Mouse (Mus musculus) liver, embryonic 14.5 days (tissue): ENCODE data around the gene Il4. TPM values are rescaled to one million over a fixed set of nuclear protein-coding genes. Genes with fewer than 3 reads are reported as not detected.

Source experiments
- polyA plus RNA-seq, 2 experiments: library from polyadenylated mRNA; depleted of rRNA in 1 of 2; stranded (reverse) in 1 of 2; unstranded in 1 of 2; fragments of >200 nt; fragmentation: Nextera tagmentation in 1 of 2; extraction: Ambion mirVana in 1 of 2; gene quantifications; 2 replicates each; pipeline versions ENCODE4 v1.2.1 to v1.2.3; 2012 to 2014

Il4 gene
- polyA plus RNA-seq, 2 experiments: 0.26 to 0.61 TPM

Other genes starting within 250 kb of the Il4 start
- gene Leap2, start 195.5 kb downstream of the Il4 start, polyA plus RNA-seq (2012; rRNA removed): 11.6 and 16.3 TPM in 2 replicates
- 40.7 and 42.7 TPM in 2 replicates for gene Leap2, start 195.5 kb downstream of the Il4 start, polyA plus RNA-seq (2014; fragmentation: Nextera tagmentation; extraction: Ambion mirVana)
- gene Uqcrq, start 187.8 kb downstream of the Il4 start, polyA plus RNA-seq (2012; rRNA removed): 117 and 237 TPM in 2 replicates
- gene Uqcrq, start 187.8 kb downstream of the Il4 start, polyA plus RNA-seq (2014; fragmentation: Nextera tagmentation; extraction: Ambion mirVana): 631 and 677 TPM in 2 replicates
- 0.12 and 0.24 TPM in 2 replicates for gene Gdf9, start 187.6 kb downstream of the Il4 start, polyA plus RNA-seq (2012; rRNA removed)
- 0.25 and 0.41 TPM in 2 replicates for gene Gdf9, start 187.6 kb downstream of the Il4 start, polyA plus RNA-seq (2014; fragmentation: Nextera tagmentation; extraction: Ambion mirVana)
- 0.15 and 0.19 TPM in 2 replicates for gene Gm10447, start 161.6 kb downstream of the Il4 start, polyA plus RNA-seq (2012; rRNA removed)
- gene Gm10447, start 161.6 kb downstream of the Il4 start, polyA plus RNA-seq (2014; fragmentation: Nextera tagmentation; extraction: Ambion mirVana): not detected in 2 replicates
- gene Shroom1, start 161.5 kb downstream of the Il4 start, polyA plus RNA-seq (2012; rRNA removed): 1.5 and 1.7 TPM in 2 replicates
- gene Shroom1, start 161.5 kb downstream of the Il4 start, polyA plus RNA-seq (2014; fragmentation: Nextera tagmentation; extraction: Ambion mirVana): 1.6 and 1.7 TPM in 2 replicates
- not detected in 2 replicates for gene Gm9837, start 148.2 kb downstream of the Il4 start, polyA plus RNA-seq (2012; rRNA removed)
- not detected in 2 replicates for gene Gm9837, start 148.2 kb downstream of the Il4 start, polyA plus RNA-seq (2014; fragmentation: Nextera tagmentation; extraction: Ambion mirVana)
- gene Gm9945, start 138.5 kb downstream of the Il4 start, polyA plus RNA-seq (2012; rRNA removed): 0.10 and 0.27 TPM in 2 replicates
- 0.46 and 0.56 TPM in 2 replicates for gene Gm9945, start 138.5 kb downstream of the Il4 start, polyA plus RNA-seq (2014; fragmentation: Nextera tagmentation; extraction: Ambion mirVana)
- 15.4 and 15.5 TPM in 2 replicates for gene Sowaha, start 138.4 kb downstream of the Il4 start, polyA plus RNA-seq (2012; rRNA removed)
- 13.1 and 13.8 TPM in 2 replicates for gene Sowaha, start 138.4 kb downstream of the Il4 start, polyA plus RNA-seq (2014; fragmentation: Nextera tagmentation; extraction: Ambion mirVana)
- gene Sept8, start 99.4 kb downstream of the Il4 start, polyA plus RNA-seq (2012; rRNA removed): 25.4 and 33.1 TPM in 2 replicates
- 18.3 and 21.5 TPM in 2 replicates for gene Sept8, start 99.4 kb downstream of the Il4 start, polyA plus RNA-seq (2014; fragmentation: Nextera tagmentation; extraction: Ambion mirVana)
- gene Kif3a, start 51.3 kb downstream of the Il4 start, polyA plus RNA-seq (2012; rRNA removed): 2.1 and 3.3 TPM in 2 replicates
- 6.4 and 7.7 TPM in 2 replicates for gene Kif3a, start 51.3 kb downstream of the Il4 start, polyA plus RNA-seq (2014; fragmentation: Nextera tagmentation; extraction: Ambion mirVana)
- 0.04 TPM in 1 of 2 replicates, not detected in the other for gene Il13, start 16.0 kb upstream of the Il4 start, polyA plus RNA-seq (2012; rRNA removed)
- not detected in 2 replicates for gene Il13, start 16.0 kb upstream of the Il4 start, polyA plus RNA-seq (2014; fragmentation: Nextera tagmentation; extraction: Ambion mirVana)
- 3.1 and 5.1 TPM in 2 replicates for gene Rad50, start 88.7 kb upstream of the Il4 start, polyA plus RNA-seq (2012; rRNA removed)
- gene Rad50, start 88.7 kb upstream of the Il4 start, polyA plus RNA-seq (2014; fragmentation: Nextera tagmentation; extraction: Ambion mirVana): 10.0 and 10.3 TPM in 2 replicates
- gene Il5, start 102.1 kb upstream of the Il4 start, polyA plus RNA-seq (2012; rRNA removed): not detected in 2 replicates
- not detected in 2 replicates for gene Il5, start 102.1 kb upstream of the Il4 start, polyA plus RNA-seq (2014; fragmentation: Nextera tagmentation; extraction: Ambion mirVana)
- gene Irf1, start 151.3 kb upstream of the Il4 start, polyA plus RNA-seq (2012; rRNA removed): 5.0 and 8.1 TPM in 2 replicates
- 5.4 and 9.1 TPM in 2 replicates for gene Irf1, start 151.3 kb upstream of the Il4 start, polyA plus RNA-seq (2014; fragmentation: Nextera tagmentation; extraction: Ambion mirVana)
- not detected in 2 replicates for gene Gm17334, start 154.5 kb upstream of the Il4 start, polyA plus RNA-seq (2012; rRNA removed)
- gene Gm17334, start 154.5 kb upstream of the Il4 start, polyA plus RNA-seq (2014; fragmentation: Nextera tagmentation; extraction: Ambion mirVana): not detected in 2 replicates
- gene Gm12216, start 240.6 kb upstream of the Il4 start, polyA plus RNA-seq (2012; rRNA removed): 0.15 TPM in 1 of 2 replicates, not detected in the other
- 0.14 TPM in 1 of 2 replicates, not detected in the other for gene Gm12216, start 240.6 kb upstream of the Il4 start, polyA plus RNA-seq (2014; fragmentation: Nextera tagmentation; extraction: Ambion mirVana)